Comparison of ENCODE assay signal across 18 mouse cellular contexts in the genomic region with DNA sequence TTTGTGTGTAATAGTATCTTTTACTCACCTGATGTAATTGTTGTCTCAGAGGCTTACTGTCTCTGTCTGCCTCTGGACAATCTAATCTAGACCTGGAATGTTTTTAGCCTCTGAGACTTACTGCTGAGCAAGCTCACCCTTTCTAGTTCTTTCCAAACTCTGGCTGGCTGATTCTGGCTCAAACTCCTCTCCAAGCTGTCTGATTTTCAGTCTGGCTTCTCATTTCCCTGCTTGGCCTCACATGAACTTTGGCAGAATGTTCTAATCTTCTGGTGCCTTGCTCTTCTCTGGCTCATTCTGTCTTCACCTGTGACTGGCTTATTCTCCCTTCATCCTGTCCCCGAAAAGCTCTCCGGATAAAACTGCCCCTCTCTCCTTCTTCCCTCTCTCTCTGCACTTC. TPM values are rescaled to one million over a fixed set of nuclear protein-coding genes. Genes with fewer than 3 reads are reported as not detected.
DNase-seq lines count a peak whose midpoint lies in the region; ATAC-seq and TF ChIP-seq lines count a peak whose summit lies in the region.
"Had no signal": no experiment of that assay in that cellular context is flagged by ENCODE, and none has a peak within 500 bp of the region (broad histone marks: within the 10 kb centered on the region; RNA-seq: fewer than 3 reads in every experiment).

No protein-coding gene starts in this region.

- H3K4me3 ChIP-seq in gastrocnemius, adult 2 months = no peak overlapping the region
- H3K4me3 ChIP-seq in kidney, embryonic 14.5 days (ENCODE audit: low read length) = no peak overlapping the region
- H3K4me3 ChIP-seq: erythroblast, embryonic 14.5 days; forebrain, embryonic 15.5 days; hindbrain, embryonic 12.5 days; myocyte had no signal

- no peaks in the 10 kb centered on the region for H3K27me3 ChIP-seq in kidney, embryonic 14.5 days (ENCODE audit: control insufficient read depth, insufficient read depth, low read length)
- H3K27me3 ChIP-seq: forebrain, embryonic 15.5 days; hindbrain, embryonic 12.5 days had no signal

- 0 out of 2 replicates have a peak, but pooled peaks cover 4% of the 10 kb centered on the region for H3K4me1 ChIP-seq in kidney, embryonic 14.5 days (ENCODE audit: control insufficient read depth, insufficient read depth, low read length)

- intact Hi-C loops in gastrocnemius, adult 2 months (cut with DNase I) = no loop called here

- no peak overlapping the region for H3K4me2 ChIP-seq in kidney, embryonic 14.5 days (replicated peaks; ENCODE audit: low read depth, low read length)
- H3K4me2 ChIP-seq: forebrain, embryonic 15.5 days; hindbrain, embryonic 12.5 days had no signal

- H3K9me3 ChIP-seq in kidney, embryonic 14.5 days (ENCODE audit: control insufficient read depth, low read length) = no peaks in the 10 kb centered on the region
- H3K9me3 ChIP-seq: forebrain, embryonic 15.5 days; hindbrain, embryonic 12.5 days had no signal

- no peaks in the 10 kb centered on the region for H3K36me3 ChIP-seq in kidney, embryonic 14.5 days (ENCODE audit: control insufficient read depth, insufficient read depth, low read length)
- H3K36me3 ChIP-seq: forebrain, embryonic 15.5 days; hindbrain, embryonic 12.5 days had no signal

- ATAC-seq in kidney, embryonic 14.5 days (ENCODE audit: low FRiP score, low TSS enrichment) = no peak
- ATAC-seq: forebrain, embryonic 15.5 days; inflammation-experienced regulatory T-cells, adult 6 months; lung, postnatal 0 days had no signal

- peak; percentile 42 for DNase-seq in gastrocnemius, adult 2 months
- no peak for DNase-seq in gastrocnemius, postnatal 4 days (ENCODE audit: low spot score in 2 of 2)
- peak; percentile 56 for DNase-seq in kidney, adult 18-20 months
- DNase-seq in brain, adult 2 months (ENCODE audit: low read depth, low spot score) = peak; percentile 17
- peak; percentile 71 to 86 for DNase-seq in kidney, postnatal 36 days
- no peak for DNase-seq in ovary, postnatal 36 days (ENCODE audit: low spot score)
- DNase-seq: cerebellum, adult 11-12 months; midbrain, embryonic 14.5 days; retina, postnatal 1 day; thymus, postnatal 36 days had no signal

- 75% methylated on average over 2 of the region's 2 CpGs for WGBS in kidney, embryonic 14.5 days

- no peak for TF ChIP-seq CTCF in gastrocnemius, adult 2 months (IDR thresholded peaks at IDR 0.05)

- peak overlapping the region; percentile 70 for H3K27ac ChIP-seq in gastrocnemius, adult 2 months
- H3K27ac ChIP-seq in kidney, embryonic 14.5 days (ENCODE audit: low read depth, low read length) = no peak overlapping the region
- H3K27ac ChIP-seq: forebrain, embryonic 15.5 days; hindbrain, embryonic 12.5 days; liver, embryonic 14.5 days had no signal

- H3K9ac ChIP-seq in kidney, embryonic 14.5 days (ENCODE audit: low read depth, low read length) = no peak overlapping the region
- H3K9ac ChIP-seq: forebrain, embryonic 15.5 days; hindbrain, embryonic 12.5 days; liver, embryonic 14.5 days had no signal

RNA-seq across cellular contexts. Expression of a gene that starts 2.8 kb away (rescaled TPM):
- 10 to 100 TPM; 35.7 to 39.2 TPM for total RNA-seq in gastrocnemius, adult 2 months (2021)
- total RNA-seq in gastrocnemius, postnatal 4 days (2021) = 10 to 100 TPM; 41.2 to 46.0 TPM
- polyA plus RNA-seq in kidney, embryonic 14.5 days (2014; fragmentation: Nextera tagmentation; extraction: Ambion mirVana) = 39.7 and 59.5 TPM in 2 replicates

RNA-seq across cellular contexts. Expression of a gene that starts 31.3 kb away (rescaled TPM):
- total RNA-seq in gastrocnemius, adult 2 months (2021) = 10 to 100 TPM; 27.3 to 28.9 TPM
- 10 to 100 TPM; 36.1 to 38.0 TPM for total RNA-seq in gastrocnemius, postnatal 4 days (2021)
- polyA plus RNA-seq in kidney, embryonic 14.5 days (2014; fragmentation: Nextera tagmentation; extraction: Ambion mirVana) = 36.6 and 53.0 TPM in 2 replicates

Comparison
In these comparisons a context has a peak if more than half of its experiments do, and no peak if none do; other contexts are left out.
1. DNase-seq: peak in gastrocnemius, adult 2 months (single experiment), kidney, adult 18-20 months (single experiment), brain, adult 2 months (single experiment) and kidney, postnatal 36 days (2 of 2); none in gastrocnemius, postnatal 4 days (0 of 2) and ovary, postnatal 36 days (single experiment).